Mouse (Mus musculus) thymus, adult 2 months (tissue): ENCODE measurements around the gene Tsnaxip1.

Experiments
- CTCF ChIP-seq: fragments of 200-500 bp; IDR thresholded peaks from 2 replicates; pipeline ENCODE4 v1.5.1; 2012; ENCODE audit warnings: mild to moderate bottlenecking, control low read depth, low read length, moderate library complexity, borderline replicate concordance; ENCODE audit not compliant: control insufficient read depth, poor library complexity, insufficient read depth; ENCODE audit errors: extremely low read depth
- POLR2A ChIP-seq: fragments of 200-500 bp; IDR thresholded peaks from 2 replicates; pipeline ENCODE4 v1.6.1; 2012; ENCODE audit warnings: mild to moderate bottlenecking, low read length, control low read depth, moderate library complexity; ENCODE audit not compliant: control insufficient read depth, poor library complexity, insufficient read depth; ENCODE audit errors: extremely low read depth

DNA sequence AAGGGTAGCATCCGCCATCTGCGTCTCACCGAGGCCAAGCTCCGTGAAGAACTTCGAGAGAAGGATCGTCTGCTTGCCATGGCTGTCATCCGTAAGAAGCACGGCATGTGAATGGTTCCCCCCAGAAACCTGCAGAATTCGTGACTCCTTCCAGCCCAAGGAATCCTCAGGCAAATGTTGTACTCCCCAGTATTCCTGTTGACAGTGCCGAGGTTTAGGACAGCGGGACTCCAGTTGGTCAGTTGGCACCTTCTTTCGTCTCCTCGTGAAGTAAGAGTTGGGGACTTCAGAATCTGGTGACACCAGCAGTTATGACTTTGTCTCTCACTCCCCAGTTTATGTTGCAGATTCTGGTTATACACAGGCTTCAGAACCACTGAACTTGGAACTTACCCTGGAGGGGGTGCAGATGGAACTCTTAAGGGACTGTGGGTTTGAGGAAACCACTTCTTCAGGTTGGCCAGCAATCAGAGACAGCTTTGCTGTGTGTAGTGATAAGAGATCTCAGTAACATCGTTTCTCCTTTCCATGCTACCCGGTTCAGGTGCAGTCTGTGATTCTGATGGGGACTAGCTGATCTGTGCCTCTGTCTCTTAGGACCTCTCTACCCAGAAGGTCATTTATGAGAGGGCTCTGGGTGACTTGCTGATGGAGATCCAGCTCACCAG is 28.8 kb downstream of the Tsnaxip1 start:
- no peak for TF ChIP-seq POLR2A
- TF ChIP-seq CTCF = no peak
